Mouse (Mus musculus) urinary bladder, postnatal 10 days (tissue): Measurements from ENCODE around the gene Mettl18.
"Not testable (repeated sequence)": the region's sequence is repeated elsewhere in the genome, so short reads cannot be mapped to it uniquely, and the experiment has no call there.

Experiments used
- DNase-seq: peaks from one replicate; pipeline ENCODE4 v3.0.0; 2022; ENCODE audit warnings: low spot score

Gene Mettl18

GRCm38 (mm10) chr1:163994721-163995608 lies at the start of gene Mettl18, which contains the start of gene BC055324:
TSS of gene Mettl18 (plus strand) at chr1:163994889.
TSS of gene BC055324 (minus strand) at chr1:163994796.
- peak; percentile 50 for DNase-seq

- no peak for DNase-seq
Measured at GRCm38 (mm10) chr1:163953396-163953795, 41.3 kb upstream of the Mettl18 start.

- DNase-seq: no peak
Measured at GRCm38 (mm10) chr1:163958036-163958435, 36.7 kb upstream of the Mettl18 start.

- DNase-seq: no peak
Measured at GRCm38 (mm10) chr1:163964008-163964689, 30.5 kb upstream of the Mettl18 start.

GRCm38 (mm10) chr1:163974471-163974870 lies 20.2 kb upstream of the Mettl18 start:
- no peak for DNase-seq

GRCm38 (mm10) chr1:163975088-163975487 lies 19.6 kb upstream of the Mettl18 start:
- no peak for DNase-seq

GRCm38 (mm10) chr1:163976515-163976914 lies 18.2 kb upstream of the Mettl18 start:
- DNase-seq: no peak

- no peak for DNase-seq
Measured at GRCm38 (mm10) chr1:163992371-163992770, 2.3 kb upstream of the Mettl18 start.

GRCm38 (mm10) chr1:163994173-163994720 lies 442 bp upstream of the Mettl18 start:
- DNase-seq: no peak

- DNase-seq: no peak
Measured at GRCm38 (mm10) chr1:163995609-163995913, 872 bp downstream of the Mettl18 start.

- DNase-seq: no peak
Measured at GRCm38 (mm10) chr1:164001831-164002452, 7.3 kb downstream of the Mettl18 start.

GRCm38 (mm10) chr1:164004311-164004710 lies 9.6 kb downstream of the Mettl18 start:
- no peak for DNase-seq

GRCm38 (mm10) chr1:164009235-164009634 lies 14.5 kb downstream of the Mettl18 start:
- no peak for DNase-seq

- DNase-seq: no peak
Measured at GRCm38 (mm10) chr1:164014616-164015015, 19.9 kb downstream of the Mettl18 start.

GRCm38 (mm10) chr1:164018221-164018896 lies 23.7 kb downstream of the Mettl18 start:
- no peak for DNase-seq

GRCm38 (mm10) chr1:164019789-164020188 lies 25.1 kb downstream of the Mettl18 start:
- DNase-seq: no peak

- not testable (repeated sequence) for DNase-seq
Measured at GRCm38 (mm10) chr1:164020746-164021145, 26.1 kb downstream of the Mettl18 start.

- not testable (repeated sequence) for DNase-seq
Measured at GRCm38 (mm10) chr1:164022106-164022505, 27.4 kb downstream of the Mettl18 start.

- DNase-seq: no peak
Measured at GRCm38 (mm10) chr1:164025685-164026084, 31.0 kb downstream of the Mettl18 start.

GRCm38 (mm10) chr1:164027416-164027815 lies 32.7 kb downstream of the Mettl18 start:
- no peak for DNase-seq

GRCm38 (mm10) chr1:164040385-164041135 lies 45.9 kb downstream of the Mettl18 start:
- no peak for DNase-seq
